Mouse (Mus musculus): ENCODE results near the gene Gm16253. TPM values are rescaled to one million over a fixed set of nuclear protein-coding genes. Genes with fewer than 3 reads are reported as not detected.

Gm16253 gene
- polyA plus RNA-seq, 1 experiment from 2014 or later: 0.68 TPM

- Histone ChIP-seq H3K36me3 (ENCODE audit: control insufficient read depth, insufficient read depth, low read length) (peaks cover 33% of the 10 kb centered on the region), H3K4me2 (ENCODE audit: low read length) (peak overlapping the region; percentile 85), H3K9ac (ENCODE audit: low read length) (peak overlapping the region; percentile 98), H3K4me1 (ENCODE audit: control insufficient read depth in 2 of 2, insufficient read depth in 2 of 2, low read length in 2 of 2) (peaks cover 15 to 22% of the 10 kb centered on the region in 2 experiments), H3K27ac (replicated peaks in 1 of 2; ENCODE audit: control insufficient read depth in 1 of 2, insufficient read depth in 1 of 2, low read depth in 2 of 2, low read length in 2 of 2) (peak overlapping the region; percentile 55 to 96), H3K9me3 (ENCODE audit: control insufficient read depth, low read length) (no peaks in the 10 kb centered on the region), H3K4me3 (ENCODE audit: control insufficient read depth in 1 of 2, insufficient read depth in 1 of 2, low read depth in 1 of 2, low read length in 2 of 2) (peak overlapping the region; percentile 22 to 76; a peak in 3 of 4 replicates), H3K27me3 (ENCODE audit: control insufficient read depth, insufficient read depth, low read length) (no peaks in the 10 kb centered on the region)
- 46% methylated on average over 10 of the region's 10 CpGs for WGBS
- no peak for ATAC-seq (ENCODE audit: insufficient number of reproducible peaks, insufficient read depth, low FRiP score, low read depth)
Observed at GRCm38 (mm10) chr3:96561946-96562681, 14.7 kb upstream of the Gm16253 start.

GRCm38 (mm10) chr3:96563267-96563666 is 13.5 kb upstream of the Gm16253 start:
- no peak overlapping the region for H3K9ac ChIP-seq (ENCODE audit: low read length)
- ATAC-seq (ENCODE audit: insufficient number of reproducible peaks, insufficient read depth, low FRiP score, low read depth): no peak
- H3K27ac ChIP-seq (replicated peaks in 1 of 2; ENCODE audit: control insufficient read depth in 1 of 2, insufficient read depth in 1 of 2, low read depth in 2 of 2, low read length in 2 of 2): peak overlapping the region; percentile 29 to 96; a peak in 2 of 4 replicates
- WGBS: 93% methylated on average over 8 of the region's 8 CpGs
- peaks cover 15 to 22% of the 10 kb centered on the region in 2 experiments for H3K4me1 ChIP-seq (ENCODE audit: control insufficient read depth in 2 of 2, insufficient read depth in 2 of 2, low read length in 2 of 2)
- no peaks in the 10 kb centered on the region for H3K9me3 ChIP-seq (ENCODE audit: control insufficient read depth, low read length)
- no peak overlapping the region for H3K4me2 ChIP-seq (ENCODE audit: low read length)
- H3K27me3 ChIP-seq (ENCODE audit: control insufficient read depth, insufficient read depth, low read length): no peaks in the 10 kb centered on the region
- H3K36me3 ChIP-seq (ENCODE audit: control insufficient read depth, insufficient read depth, low read length): peaks cover 33% of the 10 kb centered on the region
- no peak overlapping the region for H3K4me3 ChIP-seq (ENCODE audit: control insufficient read depth in 1 of 2, insufficient read depth in 1 of 2, low read depth in 1 of 2, low read length in 2 of 2)

GRCm38 (mm10) chr3:96563911-96564632 is 12.7 kb upstream of the Gm16253 start:
- WGBS: 40% methylated on average over 10 of the region's 10 CpGs
- peaks cover 15 to 23% of the 10 kb centered on the region in 2 experiments for H3K4me1 ChIP-seq (ENCODE audit: control insufficient read depth in 2 of 2, insufficient read depth in 2 of 2, low read length in 2 of 2)
- peak overlapping the region; percentile 79 to 82 for H3K27ac ChIP-seq (replicated peaks in 1 of 2; ENCODE audit: control insufficient read depth in 1 of 2, insufficient read depth in 1 of 2, low read depth in 2 of 2, low read length in 2 of 2)
- no peaks in the 10 kb centered on the region for H3K27me3 ChIP-seq (ENCODE audit: control insufficient read depth, insufficient read depth, low read length)
- peak overlapping the region; percentile 8; the same call in 1 of the 2 replicates for H3K4me2 ChIP-seq (ENCODE audit: low read length)
- peaks cover 29% of the 10 kb centered on the region for H3K36me3 ChIP-seq (ENCODE audit: control insufficient read depth, insufficient read depth, low read length)
- H3K9ac ChIP-seq (ENCODE audit: low read length): peak overlapping the region; percentile 6; the same call in 1 of the 2 replicates
- peak; percentile 8; the same call in 1 of the 2 replicates for ATAC-seq (ENCODE audit: insufficient number of reproducible peaks, insufficient read depth, low FRiP score, low read depth)
- no peaks in the 10 kb centered on the region for H3K9me3 ChIP-seq (ENCODE audit: control insufficient read depth, low read length)
- no peak overlapping the region for H3K4me3 ChIP-seq (ENCODE audit: control insufficient read depth in 1 of 2, insufficient read depth in 1 of 2, low read depth in 1 of 2, low read length in 2 of 2)

- Histone ChIP-seq H3K36me3 (ENCODE audit: control insufficient read depth, insufficient read depth, low read length) (peaks cover 24% of the 10 kb centered on the region), H3K9me3 (ENCODE audit: control insufficient read depth, low read length) (no peaks in the 10 kb centered on the region), H3K27ac (replicated peaks in 1 of 2; ENCODE audit: control insufficient read depth in 1 of 2, insufficient read depth in 1 of 2, low read depth in 2 of 2, low read length in 2 of 2) (peak overlapping the region; percentile 79 to 82), H3K27me3 (ENCODE audit: control insufficient read depth, insufficient read depth, low read length) (no peaks in the 10 kb centered on the region), H3K4me2 (ENCODE audit: low read length) (peak overlapping the region; percentile 8; the same call in 1 of the 2 replicates), H3K4me1 (ENCODE audit: control insufficient read depth in 2 of 2, insufficient read depth in 2 of 2, low read length in 2 of 2) (peaks cover 19 to 29% of the 10 kb centered on the region in 2 experiments), H3K4me3 (ENCODE audit: control insufficient read depth in 1 of 2, insufficient read depth in 1 of 2, low read depth in 1 of 2, low read length in 2 of 2) (no peak overlapping the region), H3K9ac (ENCODE audit: low read length) (peak overlapping the region; percentile 6; the same call in 1 of the 2 replicates)
- peak; percentile 20; the same call in 1 of the 2 replicates for ATAC-seq (ENCODE audit: insufficient number of reproducible peaks, insufficient read depth, low FRiP score, low read depth)
- WGBS: 49% methylated on average over 7 of the region's 7 CpGs
Observed at GRCm38 (mm10) chr3:96564633-96565032, 12.2 kb upstream of the Gm16253 start.

- no peak for ATAC-seq (ENCODE audit: insufficient number of reproducible peaks, insufficient read depth, low FRiP score, low read depth)
- H3K4me2 ChIP-seq (ENCODE audit: low read length): no peak overlapping the region
- H3K9me3 ChIP-seq (ENCODE audit: control insufficient read depth, low read length): no peaks in the 10 kb centered on the region
- no peak overlapping the region for H3K4me3 ChIP-seq (ENCODE audit: control insufficient read depth in 1 of 2, insufficient read depth in 1 of 2, low read depth in 1 of 2, low read length in 2 of 2)
- H3K27me3 ChIP-seq (ENCODE audit: control insufficient read depth, insufficient read depth, low read length): no peaks in the 10 kb centered on the region
- H3K27ac ChIP-seq (replicated peaks in 1 of 2; ENCODE audit: control insufficient read depth in 1 of 2, insufficient read depth in 1 of 2, low read depth in 2 of 2, low read length in 2 of 2): peak overlapping the region; percentile 12 to 79; a peak in 2 of 4 replicates
- H3K4me1 ChIP-seq (ENCODE audit: control insufficient read depth in 2 of 2, insufficient read depth in 2 of 2, low read length in 2 of 2): peaks cover 22 to 33% of the 10 kb centered on the region in 2 experiments
- H3K9ac ChIP-seq (ENCODE audit: low read length): no peak overlapping the region
- peaks cover 19% of the 10 kb centered on the region for H3K36me3 ChIP-seq (ENCODE audit: control insufficient read depth, insufficient read depth, low read length)
- 64% methylated on average over 3 of the region's 3 CpGs for WGBS
Observed at GRCm38 (mm10) chr3:96565105-96565504, 11.7 kb upstream of the Gm16253 start.

GRCm38 (mm10) chr3:96566661-96567450 is 9.9 kb upstream of the Gm16253 start:
- WGBS: 79% methylated on average over 8 of the region's 8 CpGs
- Histone ChIP-seq H3K4me2 (ENCODE audit: low read length) (no peak overlapping the region), H3K4me1 (ENCODE audit: control insufficient read depth in 2 of 2, insufficient read depth in 2 of 2, low read length in 2 of 2) (peaks cover 29 to 37% of the 10 kb centered on the region in 2 experiments), H3K36me3 (ENCODE audit: control insufficient read depth, insufficient read depth, low read length) (peaks cover 2% of the 10 kb centered on the region; the same call in 1 of the 2 replicates), H3K4me3 (ENCODE audit: control insufficient read depth in 1 of 2, insufficient read depth in 1 of 2, low read depth in 1 of 2, low read length in 2 of 2) (no peak overlapping the region), H3K9ac (ENCODE audit: low read length) (no peak overlapping the region), H3K27me3 (ENCODE audit: control insufficient read depth, insufficient read depth, low read length) (no peaks in the 10 kb centered on the region), H3K9me3 (ENCODE audit: control insufficient read depth, low read length) (no peaks in the 10 kb centered on the region), H3K27ac (replicated peaks in 1 of 2; ENCODE audit: control insufficient read depth in 1 of 2, insufficient read depth in 1 of 2, low read depth in 2 of 2, low read length in 2 of 2) (0 out of 4 replicates have a peak overlapping the region, but pooled peaks of 1 of the 2 experiments have one; percentile 35)
- ATAC-seq (ENCODE audit: insufficient number of reproducible peaks, insufficient read depth, low FRiP score, low read depth): no peak

GRCm38 (mm10) chr3:96568605-96569004 is 8.2 kb upstream of the Gm16253 start:
- no peaks in the 10 kb centered on the region for H3K9me3 ChIP-seq (ENCODE audit: control insufficient read depth, low read length)
- no peaks in the 10 kb centered on the region for H3K36me3 ChIP-seq (ENCODE audit: control insufficient read depth, insufficient read depth, low read length)
- H3K27ac ChIP-seq (replicated peaks in 1 of 2; ENCODE audit: control insufficient read depth in 1 of 2, insufficient read depth in 1 of 2, low read depth in 2 of 2, low read length in 2 of 2): peak overlapping the region in 1 of 2 experiments; percentile 42; a peak in 1 of 4 replicates
- ATAC-seq (ENCODE audit: insufficient number of reproducible peaks, insufficient read depth, low FRiP score, low read depth): no peak
- no peak overlapping the region for H3K4me3 ChIP-seq (ENCODE audit: control insufficient read depth in 1 of 2, insufficient read depth in 1 of 2, low read depth in 1 of 2, low read length in 2 of 2)
- H3K4me2 ChIP-seq (ENCODE audit: low read length): no peak overlapping the region
- H3K4me1 ChIP-seq (ENCODE audit: control insufficient read depth in 2 of 2, insufficient read depth in 2 of 2, low read length in 2 of 2): peaks cover 30 to 49% of the 10 kb centered on the region in 2 experiments
- H3K27me3 ChIP-seq (ENCODE audit: control insufficient read depth, insufficient read depth, low read length): no peaks in the 10 kb centered on the region
- WGBS: 74% methylated on average over 8 of the region's 8 CpGs
- H3K9ac ChIP-seq (ENCODE audit: low read length): no peak overlapping the region
